Mouse (Mus musculus): ENCODE data around the gene Pxk.

DNA sequence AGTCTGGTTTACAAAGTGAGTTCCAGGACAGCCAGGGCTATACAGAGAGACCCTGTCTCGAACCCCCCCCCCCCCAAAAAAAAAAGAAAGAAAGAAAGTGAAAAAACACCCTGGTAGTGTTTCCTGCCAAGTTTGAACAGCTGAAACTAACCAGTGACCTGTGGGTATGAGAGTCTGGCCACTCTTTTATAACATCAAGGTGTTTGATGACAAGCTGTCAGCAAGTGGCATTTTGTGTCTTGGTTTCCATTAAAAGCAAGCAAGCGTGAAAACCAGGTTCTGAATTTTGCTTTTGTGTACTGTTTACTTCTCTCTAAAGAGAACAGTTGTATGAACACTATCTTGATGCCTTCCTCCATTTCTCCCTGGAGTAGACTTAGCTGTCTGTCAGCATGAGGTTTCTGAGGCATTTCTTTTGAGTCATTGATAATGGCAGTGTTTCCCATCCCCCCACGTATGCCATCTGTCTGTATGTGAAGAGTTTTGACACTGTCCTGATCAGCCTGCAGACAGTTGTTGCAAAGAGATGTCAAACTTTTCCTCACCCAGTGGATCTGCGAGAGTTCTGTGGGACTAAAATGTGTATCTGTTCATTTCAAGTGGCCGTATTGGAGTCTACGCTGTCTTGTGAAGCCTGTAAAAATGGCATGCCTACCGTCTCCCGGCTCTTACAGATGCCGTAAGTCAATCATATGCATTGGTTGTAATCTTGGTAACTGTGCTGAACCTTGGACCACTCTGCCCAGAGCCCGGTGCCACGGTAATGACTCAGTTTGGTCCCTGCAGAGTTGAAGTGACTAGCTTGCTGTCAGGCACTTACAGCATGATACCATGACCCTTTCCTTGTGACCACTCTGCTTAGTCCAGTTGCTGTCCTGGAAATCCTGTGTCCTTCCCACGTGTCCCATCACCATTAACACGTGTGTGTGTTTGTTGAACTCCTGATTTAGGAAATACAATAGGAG, 47.9 kb downstream of the Pxk start:
- TF ChIP-seq CTCF (IDR thresholded peaks at IDR 0.05; ENCODE audit: borderline replicate concordance, insufficient read depth, low read length) (no peak), POLR2A (IDR thresholded peaks at IDR 0.05; ENCODE audit: low read depth, low read length) (no peak)

All from embryonic fibroblast, embryonic 13.5 days (primary cell).